Mouse (Mus musculus): Measurements from ENCODE around the gene Gabra3.

DNA sequence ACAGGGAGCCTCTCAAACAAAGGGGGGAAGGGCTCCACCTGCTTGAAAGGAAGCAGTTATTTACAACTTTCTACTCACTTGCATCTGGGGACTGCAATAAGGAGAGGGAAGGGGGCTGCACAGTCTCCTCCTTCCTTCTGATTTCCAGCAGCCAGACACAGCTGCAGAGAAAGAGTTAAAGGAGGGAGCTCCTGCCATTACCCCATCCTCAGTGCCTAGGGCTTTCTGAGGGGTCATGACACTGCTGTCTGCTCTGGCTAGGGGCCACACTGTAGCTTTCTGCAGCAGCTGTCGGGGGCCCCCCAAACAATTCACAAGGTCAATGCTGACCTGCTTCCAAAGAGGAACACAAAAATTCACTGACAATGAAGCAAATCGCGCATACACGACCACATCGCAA, 1.3 kb downstream of the Gabra3 start:
- TF ChIP-seq EP300 (IDR thresholded peaks at IDR 0.05; ENCODE audit: insufficient read depth, low read depth, low read length) (no peak), POLR2A (IDR thresholded peaks at IDR 0.05; ENCODE audit: insufficient read depth, low read length) (no peak)

Data from ES-Bruce4 (cell line).